Mouse (Mus musculus) embryo, embryonic 11 days (tissue): ENCODE data around the gene Trmt5.

ENCODE experiments used
- DNase-seq: peaks from one replicate; pipeline ENCODE4 v3.0.0-alpha.2; 2015

Gene Trmt5

DNA sequence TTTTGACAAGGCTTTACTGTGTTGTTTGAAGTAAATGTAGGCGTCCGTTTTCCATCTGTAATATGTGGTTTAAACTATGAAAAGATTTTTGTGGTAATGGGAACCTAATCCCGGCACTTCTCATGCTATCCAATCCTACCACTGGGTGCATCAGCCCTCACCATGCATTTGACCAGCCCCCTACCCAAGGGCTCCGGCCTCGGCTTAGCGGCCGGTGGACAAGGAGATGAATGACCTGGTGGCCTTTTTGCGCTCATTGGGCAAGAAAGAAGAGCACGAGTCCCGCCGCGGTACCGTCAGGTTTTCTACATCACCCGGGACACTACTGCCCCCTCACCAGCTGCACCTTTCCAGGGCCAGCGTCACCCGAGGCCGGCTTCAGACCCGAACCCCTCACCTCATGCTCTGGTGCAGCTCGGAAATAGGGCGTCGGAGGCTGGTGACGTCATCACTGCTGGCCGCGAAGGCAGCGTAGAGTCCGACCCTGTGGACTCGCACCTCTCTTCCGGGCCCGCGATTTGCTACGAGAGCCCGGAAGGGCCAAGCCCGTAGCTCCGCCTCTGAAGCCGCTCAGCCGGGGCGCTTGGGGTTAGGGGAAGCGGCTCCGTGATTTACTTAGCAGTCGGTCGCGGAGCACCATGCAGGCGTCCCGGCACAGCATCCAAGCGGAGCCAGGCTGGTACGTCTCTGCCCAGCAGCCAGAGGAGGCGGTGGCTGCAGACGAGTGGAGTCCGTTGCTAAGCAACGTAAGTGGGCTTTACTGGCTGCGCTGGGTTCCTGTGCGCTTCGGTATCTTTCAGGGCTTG, at the start of gene Trmt5, which contains the start of gene Slc38a6:
TSS of gene Trmt5 (minus strand) at position 424 of the 806 bp plus-strand sequence.
TSS of gene Slc38a6 (plus strand) at position 493 of the 806 bp plus-strand sequence.
- DNase-seq = peak; percentile 97

DNA sequence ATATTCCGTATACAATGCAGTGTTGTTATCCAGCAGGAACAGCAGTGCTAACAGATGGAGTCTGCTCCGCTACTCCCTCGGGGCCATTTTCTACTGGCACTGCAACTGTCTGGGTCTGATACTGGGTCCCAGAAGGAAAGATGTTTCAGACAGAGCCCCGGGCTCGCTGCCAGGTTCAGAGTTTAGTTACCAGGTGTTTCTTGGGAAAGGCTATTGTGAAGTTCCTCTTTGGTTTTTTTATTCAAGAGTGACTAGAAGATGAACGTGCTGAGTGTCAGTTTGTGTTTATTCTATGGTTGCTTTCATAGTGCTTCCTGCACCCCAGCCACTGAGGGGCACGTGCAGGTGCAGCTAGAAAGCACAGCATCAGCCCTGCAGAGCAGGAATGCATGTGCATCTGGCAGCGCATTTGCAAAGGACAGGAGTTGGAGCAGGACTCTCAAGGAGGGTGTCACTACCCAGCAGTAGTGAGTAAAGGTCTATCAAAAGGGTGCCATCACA, 47.6 kb upstream of the Trmt5 start:
- DNase-seq = no peak

DNA sequence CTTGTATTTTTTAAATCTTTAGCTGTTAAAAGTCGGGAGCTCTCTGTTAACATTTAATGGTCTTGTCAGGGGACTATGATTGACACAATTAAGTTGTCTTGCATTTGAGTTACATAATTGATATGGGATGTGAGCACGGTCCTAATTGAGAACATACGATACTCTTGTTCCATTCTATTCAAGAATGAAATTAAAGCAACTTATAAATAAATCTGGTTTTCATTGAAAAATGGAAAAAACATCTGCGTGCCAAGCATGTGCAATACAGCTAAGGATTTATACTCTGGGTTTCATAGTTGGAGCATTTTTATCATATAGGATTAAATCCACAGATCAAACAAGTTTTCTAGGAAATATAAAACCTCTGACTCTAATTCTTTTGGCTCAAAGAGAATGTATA, 46.2 kb upstream of the Trmt5 start:
- DNase-seq = no peak

DNA sequence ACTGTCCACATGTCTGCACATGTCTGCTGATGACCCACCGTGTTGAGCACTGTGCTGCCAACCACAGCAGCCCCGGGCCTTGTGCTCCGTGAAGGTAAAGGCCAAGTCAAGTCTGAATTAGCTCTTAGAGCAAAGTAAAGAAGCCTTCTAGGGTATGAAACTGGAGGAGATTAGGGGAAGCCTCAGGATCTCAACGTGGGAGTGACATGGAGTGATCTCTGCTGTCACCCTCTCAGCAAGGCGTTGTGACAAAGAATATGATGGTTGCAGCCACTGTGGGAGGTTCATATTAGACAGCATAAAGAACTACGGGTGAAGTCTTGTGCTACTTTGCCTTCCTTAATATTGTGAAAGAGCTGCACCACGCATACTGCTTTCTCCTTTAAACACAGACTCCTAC, 43.7 kb upstream of the Trmt5 start:
- DNase-seq = no peak

DNA sequence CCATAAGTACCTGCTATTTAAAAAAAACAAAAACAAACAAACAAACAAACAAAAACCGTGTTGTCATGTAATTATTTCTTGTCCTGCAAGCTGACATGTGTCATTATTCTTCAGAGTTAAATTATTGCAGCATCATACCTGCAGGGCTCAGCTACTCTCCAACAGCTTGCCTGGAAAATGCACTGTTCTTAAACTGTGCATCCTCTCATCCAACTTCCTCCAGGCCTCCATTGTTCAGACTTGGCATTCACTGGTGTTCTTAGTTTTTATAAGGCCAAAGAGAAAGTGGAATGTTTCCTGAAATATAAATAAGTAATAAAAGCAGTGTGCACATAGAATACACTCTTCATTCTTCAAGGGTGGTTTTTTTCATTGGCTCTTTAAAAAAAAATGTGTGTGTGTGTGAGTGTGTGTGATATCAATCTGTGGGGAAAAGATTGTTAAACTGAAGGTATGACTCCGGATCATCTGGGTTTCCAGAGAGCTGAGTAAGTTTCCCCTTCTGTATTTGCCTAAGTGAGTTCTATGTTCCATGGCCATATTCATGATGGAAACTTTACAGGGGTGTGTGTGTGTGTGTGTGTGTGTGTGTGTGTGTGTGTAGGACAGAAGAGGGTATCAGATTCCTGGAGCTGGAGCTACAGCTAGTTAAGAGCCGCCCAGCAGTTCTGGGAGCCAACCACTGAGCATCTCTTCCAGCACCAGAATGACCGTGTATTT, 42.1 kb upstream of the Trmt5 start:
- DNase-seq = no peak

DNA sequence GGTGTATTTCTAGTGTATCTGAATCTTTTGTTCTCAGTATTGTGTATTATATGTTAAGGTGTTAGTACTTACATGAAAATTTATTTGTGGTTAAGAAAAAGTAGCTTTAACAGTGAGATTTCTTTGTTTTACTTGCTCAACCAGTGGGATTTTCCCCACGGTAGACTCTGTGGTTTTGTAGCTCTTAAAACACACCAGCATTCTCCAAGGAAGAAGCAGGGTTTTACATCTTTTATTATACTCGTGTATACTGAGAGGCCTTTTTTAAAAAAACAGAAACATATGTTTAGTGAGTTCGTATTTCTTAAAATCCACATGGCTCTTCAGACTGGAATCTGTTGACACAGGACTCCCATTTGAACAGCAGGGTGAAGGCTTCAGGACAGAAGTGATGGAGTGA, 40.9 kb upstream of the Trmt5 start:
- DNase-seq = no peak

DNA sequence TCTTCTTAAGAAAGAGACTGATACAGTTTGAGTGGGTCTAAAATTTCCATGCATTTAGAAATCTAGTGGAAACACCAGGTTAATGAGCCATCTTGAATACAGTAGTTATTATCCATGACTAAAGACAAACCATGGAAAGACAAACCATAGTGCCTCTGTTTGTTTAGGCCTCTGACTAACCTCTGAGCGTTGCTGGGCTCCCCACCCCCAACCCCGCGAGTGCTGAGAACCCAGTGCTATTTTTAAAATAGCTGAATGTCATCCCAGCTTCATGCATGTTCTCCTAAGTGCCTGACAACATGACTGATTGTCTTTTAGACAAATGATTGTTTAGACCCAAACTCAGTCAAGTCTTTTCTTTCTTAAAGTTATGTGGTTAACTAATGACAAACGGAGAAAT, 39.1 kb upstream of the Trmt5 start:
- DNase-seq = no peak

DNA sequence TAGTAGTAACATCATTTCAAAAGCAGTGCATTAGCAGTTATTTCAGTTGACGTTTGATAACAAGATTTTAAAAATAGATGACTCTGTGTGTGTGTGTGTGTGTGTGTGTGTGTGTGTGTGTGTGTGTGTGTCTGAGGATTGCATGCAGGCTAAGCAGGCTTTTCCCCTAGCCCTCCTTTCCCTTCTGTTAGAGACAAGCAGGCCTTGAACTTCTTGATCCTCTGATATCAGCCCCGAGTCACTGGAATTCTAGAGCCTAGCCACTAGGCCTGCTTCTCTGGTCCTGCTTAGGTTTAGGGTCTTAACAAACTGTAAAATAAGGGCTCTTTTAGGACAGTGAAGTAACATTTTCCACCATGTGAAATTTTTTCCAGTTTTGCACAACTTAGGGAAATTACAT, 38.7 kb upstream of the Trmt5 start:
- DNase-seq = no peak

DNA sequence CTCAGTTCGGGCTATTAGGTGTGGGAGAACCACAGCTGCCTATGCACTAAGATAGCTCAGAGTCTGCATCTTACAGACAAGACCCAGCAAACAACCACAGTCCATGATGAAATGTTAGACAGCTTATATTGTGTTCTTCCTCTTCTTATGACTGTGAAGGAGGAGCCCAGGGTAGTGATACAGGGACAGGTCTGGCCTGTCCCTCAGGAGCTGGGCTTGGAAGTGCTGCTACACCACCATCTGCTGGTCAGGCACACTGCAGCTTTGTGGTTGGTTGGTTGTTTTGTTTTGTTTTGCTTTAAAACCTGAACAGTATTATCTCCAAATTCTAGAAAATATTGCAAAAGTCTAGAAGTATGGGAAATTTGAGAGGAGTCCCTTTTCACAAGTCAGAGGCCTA, 38.2 kb upstream of the Trmt5 start:
- peak; percentile 33 for DNase-seq

DNA sequence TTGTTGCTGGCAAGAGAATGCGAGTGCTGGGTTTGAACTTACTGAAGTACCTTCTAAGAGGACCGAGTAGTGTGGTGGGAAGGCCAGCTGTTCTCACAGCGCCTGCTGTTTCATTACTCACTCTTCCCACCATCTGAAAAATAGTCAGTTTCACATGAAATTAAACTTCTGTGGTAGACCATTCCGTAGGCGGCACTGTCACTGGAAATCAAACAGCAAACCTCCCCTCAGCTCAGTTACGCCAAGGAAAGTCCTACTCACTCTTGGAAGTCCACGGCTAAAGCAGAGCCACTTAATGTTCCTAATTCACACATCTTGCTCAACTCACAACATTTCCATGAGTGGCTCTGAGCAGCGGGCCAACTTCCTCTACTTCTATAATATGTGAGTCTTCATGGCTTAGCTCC, 37.7 kb upstream of the Trmt5 start:
- no peak for DNase-seq

DNA sequence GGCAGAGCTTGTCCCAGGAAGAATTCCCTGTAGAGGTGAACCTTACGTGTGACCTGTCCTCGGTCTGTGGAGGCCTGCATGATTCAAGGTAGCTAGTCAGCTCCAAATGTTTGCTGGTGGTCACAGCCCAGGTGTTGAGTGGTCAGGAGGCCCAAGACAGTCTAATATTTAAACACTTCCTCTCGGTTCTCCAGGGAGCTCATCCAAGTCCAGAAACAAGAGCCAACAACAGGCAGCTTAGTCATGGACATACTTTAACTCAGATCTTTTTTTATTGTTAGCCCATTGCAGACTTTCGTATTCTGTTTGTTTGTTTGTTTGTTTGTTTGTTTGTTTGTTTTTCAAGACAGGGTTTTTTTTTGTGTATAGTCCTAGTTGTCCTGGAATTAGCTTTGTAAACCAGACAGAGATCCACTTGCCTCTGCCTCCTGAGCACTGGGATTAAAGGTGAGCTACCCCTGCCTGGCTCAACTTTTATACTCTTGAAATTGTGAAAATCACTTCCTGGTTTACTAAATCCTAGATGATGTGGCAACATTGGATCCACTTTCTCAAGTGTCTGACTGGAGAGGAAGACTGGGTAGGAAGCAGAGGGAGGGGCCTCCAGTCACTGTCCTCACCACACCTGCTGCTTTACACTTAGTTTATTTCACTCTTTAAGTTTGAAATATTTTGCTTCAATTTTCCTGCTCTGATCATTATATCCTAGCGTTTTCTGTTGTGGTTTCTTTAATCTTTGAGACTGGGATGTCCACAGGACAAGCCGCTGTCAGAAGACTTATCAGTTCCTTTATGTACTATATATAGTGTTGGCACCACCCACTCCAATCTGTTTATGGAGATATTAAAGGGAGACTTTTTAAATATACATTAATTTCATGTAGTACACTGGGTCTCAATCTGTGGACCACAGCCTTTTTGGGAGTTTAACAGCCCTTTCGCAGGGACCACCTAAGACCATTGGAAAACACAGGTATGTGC, 31.5 kb upstream of the Trmt5 start:
- no peak for DNase-seq

DNA sequence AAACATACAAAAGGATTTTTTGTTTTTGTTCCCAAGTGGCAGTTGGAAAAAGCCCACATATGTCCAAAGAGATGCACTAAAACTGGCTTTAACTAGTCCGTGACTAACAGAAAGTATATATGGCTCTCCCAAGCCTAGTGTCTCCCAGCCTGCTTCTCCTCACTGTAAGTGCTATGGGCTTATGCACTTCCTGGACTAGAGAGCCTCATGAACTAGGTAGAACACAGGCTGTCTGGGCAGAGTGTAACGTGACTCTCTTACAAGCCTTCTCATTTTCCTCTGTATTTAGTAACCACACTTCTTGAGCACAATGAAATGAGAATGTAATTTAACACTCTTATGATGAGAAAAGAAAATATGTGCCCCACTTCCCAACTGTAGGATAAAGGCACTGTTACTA, 22.2 kb upstream of the Trmt5 start:
- no peak for DNase-seq

DNA sequence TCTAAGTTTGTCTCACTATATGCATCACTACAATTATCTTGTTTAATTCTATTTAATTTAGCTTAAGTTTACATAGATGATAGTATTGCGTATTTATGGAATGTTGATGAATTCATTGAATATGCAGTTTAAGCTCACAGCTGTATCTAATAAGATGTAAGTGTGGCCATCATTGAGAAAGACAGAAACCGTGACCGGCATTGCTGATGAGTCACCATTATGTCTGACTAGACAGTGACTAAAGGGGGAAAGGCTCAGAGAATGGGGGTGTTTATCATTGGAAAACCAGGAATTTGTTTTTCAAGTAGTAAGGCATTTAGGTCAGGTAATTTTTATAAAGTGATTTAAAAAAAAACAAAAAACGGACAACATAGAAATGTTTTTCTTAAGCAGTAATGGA, 21.2 kb upstream of the Trmt5 start:
- DNase-seq = no peak

DNA sequence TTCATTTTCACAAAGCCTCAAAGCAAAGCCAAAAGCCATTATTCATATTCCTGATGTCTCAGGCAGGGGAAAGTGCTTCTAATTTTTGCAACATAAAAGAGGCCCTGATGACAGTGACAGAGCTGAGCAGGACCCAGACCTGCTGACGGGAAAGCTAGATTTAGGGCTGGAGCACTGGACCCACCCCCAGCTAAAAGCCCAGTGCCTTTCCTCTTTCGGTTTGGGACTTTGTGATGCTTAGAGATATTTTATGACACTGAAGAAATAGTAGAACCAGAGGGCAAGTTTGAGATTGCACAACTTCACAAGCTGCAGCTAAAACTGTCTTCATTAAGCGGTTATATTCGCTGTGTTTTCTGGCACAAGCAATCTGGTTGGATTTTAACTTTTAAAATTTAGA, 18.1 kb upstream of the Trmt5 start:
- no peak for DNase-seq

DNA sequence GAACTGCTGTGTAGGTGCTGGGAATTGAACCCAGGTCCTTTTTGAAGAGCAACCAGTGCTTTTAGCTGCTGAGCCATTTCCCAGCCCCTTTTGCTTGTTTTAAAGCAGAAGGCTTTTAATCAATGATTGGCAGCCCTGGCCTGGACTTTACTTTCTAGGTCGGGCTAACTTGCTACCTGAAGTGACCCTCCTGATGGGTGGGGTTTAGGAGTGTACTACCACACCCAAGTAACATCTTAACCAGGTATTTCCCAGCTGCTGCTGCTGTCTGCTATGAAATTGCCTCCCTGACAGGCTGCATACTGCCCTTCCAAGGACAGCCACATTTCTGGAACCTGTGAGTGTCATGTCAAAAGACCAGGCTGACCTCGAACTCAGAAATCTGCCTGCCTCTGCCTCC, 14.0 kb upstream of the Trmt5 start:
- no peak for DNase-seq

DNA sequence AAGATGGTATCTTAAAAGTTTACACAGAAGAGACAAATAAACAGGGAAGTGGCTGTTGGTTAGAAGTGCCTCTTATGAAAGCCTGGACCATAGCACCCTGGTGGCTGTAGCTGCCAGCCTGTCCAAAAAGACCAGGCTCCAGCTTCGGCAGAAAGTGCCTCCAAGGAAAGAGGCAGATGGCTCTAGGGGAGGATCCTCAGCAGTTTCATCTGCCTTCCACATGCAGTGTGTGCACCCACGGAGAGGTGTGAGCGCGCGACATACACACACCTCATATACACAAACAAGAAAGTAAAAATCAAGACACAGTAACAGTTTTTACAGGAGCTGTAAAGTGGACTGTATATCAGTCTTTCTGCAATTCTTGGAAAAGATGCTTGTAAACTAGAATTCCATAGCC, 12.1 kb upstream of the Trmt5 start:
- no peak for DNase-seq

DNA sequence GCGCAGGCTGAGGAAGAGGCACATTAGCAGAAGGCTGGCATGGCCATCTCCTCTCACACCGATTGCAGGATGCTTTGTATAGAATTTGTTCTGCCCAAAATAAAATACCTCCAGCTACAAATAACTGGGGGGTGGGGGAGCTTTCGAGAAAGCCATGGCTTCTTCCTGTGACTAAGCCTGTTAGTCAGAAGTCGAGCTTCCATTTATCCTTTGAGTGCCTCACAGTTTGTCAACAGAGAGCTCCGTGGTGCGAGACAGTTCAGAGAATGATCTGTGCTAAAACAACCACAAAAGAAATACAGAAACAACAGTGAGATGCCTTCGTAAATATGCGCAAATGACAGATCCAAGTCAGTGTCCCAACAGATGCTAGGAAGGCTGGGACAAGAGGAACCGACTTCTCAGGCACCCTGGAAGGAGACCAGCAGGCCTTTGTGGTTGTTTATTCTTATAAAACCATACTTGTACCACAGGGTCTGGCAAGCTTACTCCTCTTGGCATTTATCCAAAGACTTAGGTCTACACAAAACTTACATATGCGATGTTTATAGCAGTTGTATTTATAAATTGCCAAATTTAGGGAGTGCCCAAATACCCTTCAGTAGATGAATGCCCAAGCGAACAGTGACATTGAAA, 9.1 kb upstream of the Trmt5 start:
- DNase-seq = no peak

DNA sequence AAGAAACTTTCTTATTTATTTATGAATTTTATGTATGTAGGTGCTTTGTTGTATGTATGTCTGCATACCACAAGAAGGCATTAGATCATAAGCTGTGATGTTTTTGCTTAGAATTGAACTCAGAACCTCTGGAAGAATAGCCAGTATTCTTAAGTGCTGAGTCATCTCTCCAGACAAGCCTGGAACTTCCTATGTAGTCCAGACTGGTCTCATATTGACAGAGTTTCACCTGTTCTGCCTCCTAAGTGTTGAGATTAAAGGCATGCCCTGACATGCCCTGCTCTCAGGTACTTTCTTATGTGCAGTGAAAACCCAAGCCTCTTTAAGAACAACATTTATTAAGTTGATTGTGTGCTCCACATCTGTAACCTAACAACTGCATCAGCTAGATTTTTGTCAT, 8.4 kb upstream of the Trmt5 start:
- no peak for DNase-seq

DNA sequence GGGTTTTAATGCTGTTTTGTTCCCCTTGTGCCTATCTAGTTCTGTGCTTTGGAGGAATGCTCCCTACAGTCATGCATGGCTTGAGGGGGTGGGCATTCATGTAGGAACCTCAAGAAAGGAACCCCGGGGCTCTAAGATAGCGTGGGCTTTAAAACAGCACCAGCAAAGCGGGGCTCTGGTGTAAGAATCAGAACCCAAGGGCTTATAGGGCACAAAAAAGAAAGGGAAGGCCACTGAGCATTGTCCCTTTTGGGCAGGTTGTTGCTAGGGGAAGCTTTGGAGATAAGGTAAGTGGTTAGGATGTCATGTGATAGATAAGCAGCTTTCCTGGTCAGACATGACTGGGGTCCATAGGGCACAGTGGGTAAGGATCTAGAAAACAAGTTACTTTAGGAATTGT, 2.1 kb upstream of the Trmt5 start:
- DNase-seq = no peak

DNA sequence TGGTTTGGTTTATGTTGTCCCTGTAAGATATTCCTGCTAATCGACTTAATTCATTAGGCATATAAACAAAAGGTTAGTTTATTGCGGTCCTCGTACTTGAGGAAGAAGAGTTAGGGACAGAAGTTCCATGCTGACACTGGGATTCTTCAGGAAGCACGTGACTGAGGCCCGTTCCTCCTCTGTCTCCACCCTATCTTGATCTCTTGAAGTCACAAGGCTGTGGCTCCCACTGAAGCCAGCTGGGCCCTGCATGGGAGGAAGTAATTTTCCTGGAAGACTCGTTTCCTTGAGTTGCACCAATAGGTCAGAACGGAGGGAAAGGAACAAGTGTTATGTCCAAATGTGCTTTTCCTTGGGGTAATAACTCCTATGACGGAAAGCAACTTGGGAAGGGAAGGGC, 1.1 kb upstream of the Trmt5 start:
- no peak for DNase-seq

DNA sequence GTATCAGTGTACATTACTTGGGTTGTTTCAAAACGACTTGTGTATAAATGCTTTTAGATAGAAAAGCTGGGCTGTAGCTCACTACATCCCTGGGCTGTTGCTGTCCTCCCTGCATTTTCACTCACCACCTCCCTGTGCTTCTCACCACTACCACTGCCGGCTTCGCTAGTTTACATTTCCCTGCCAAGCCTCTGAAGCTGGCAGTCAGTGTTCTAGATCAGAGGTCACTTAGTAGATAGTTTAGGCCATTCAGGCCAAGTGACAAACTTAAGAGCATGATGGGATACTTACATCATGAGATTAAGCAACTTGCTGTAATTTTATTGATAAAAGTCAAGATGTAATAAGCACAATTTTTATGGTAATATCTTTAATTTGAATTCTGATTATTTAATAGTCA, 11.6 kb downstream of the Trmt5 start:
- no peak for DNase-seq

DNA sequence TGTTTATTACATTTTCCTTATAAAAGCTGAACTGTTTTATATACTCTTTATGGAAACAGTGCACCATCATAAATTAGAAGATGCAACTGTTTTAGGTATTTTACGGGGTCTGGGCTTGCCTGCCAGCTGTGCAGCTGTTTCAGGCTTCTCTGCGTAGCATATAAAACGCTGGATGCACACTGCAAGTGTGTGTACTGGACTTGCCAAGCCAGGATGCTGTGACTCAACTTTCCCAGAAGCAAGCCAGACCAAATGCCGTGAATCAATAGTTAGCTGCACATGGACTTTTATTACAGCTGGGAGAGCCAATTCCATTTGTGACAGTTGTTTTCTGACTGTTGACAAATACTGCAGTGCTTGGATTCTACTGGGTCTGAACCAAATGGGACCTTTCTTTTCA, 16.6 kb downstream of the Trmt5 start:
- DNase-seq = no peak

DNA sequence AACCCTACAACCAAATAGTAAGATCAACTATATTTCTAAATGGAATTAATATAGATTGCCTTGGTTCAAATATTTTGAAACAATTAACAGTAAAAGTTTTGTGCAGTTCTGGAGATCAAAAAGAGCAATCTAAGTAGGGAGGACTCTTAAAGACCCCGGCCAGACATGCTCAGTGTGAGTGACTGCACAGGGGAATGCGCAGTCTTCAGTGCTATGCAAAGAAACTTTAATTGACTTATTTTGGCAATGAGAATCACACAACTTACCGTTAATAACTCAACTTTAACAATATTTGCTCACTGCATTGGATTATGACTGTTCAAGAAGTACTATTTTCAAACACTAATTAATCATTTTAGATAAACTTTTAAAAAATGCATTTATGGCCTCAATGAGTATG, 17.0 kb downstream of the Trmt5 start:
- no peak for DNase-seq
